Mouse (Mus musculus): ENCODE measurements around the gene Cdc42. TPM values are rescaled to one million over a fixed set of nuclear protein-coding genes. Genes with fewer than 3 reads are reported as not detected.

Cdc42 gene
- total and polyA plus RNA-seq, 3 experiments, result 21.0 to 569 (median 398) TPM

- TF ChIP-seq GATA1 (IDR thresholded peaks at IDR 0.05; ENCODE audit: borderline replicate concordance, low read length), result no peak
- no peak for TF ChIP-seq POLR2AphosphoS5 (IDR thresholded peaks at IDR 0.05; ENCODE audit: insufficient replicate concordance, low read depth, low read length)
- no peak for TF ChIP-seq TAL1 (conservative IDR thresholded peaks at IDR 0.05; ENCODE audit: low read depth, low read length)
- no peak for TF ChIP-seq GATA2 (IDR thresholded peaks at IDR 0.05; ENCODE audit: borderline replicate concordance, low read depth, low read length)
- no peak for TF ChIP-seq CTCF (IDR thresholded peaks at IDR 0.05; ENCODE audit: low read depth, low read length)
- H3K4me3 ChIP-seq (ENCODE audit: low read depth, low read length), result no peak overlapping the region
- no peaks in the 10 kb centered on the region for H3K4me1 ChIP-seq (ENCODE audit: insufficient read depth, low read depth, low read length)
- H3K27me3 ChIP-seq (ENCODE audit: insufficient read depth, low read length), result peaks cover 5% of the 10 kb centered on the region; the same call in 1 of the 2 replicates
- ATAC-seq (ENCODE audit: extremely low read depth, insufficient number of reproducible peaks, low FRiP score, poor library complexity, severe bottlenecking) (no peak), DNase-seq (ENCODE audit: low spot score) (no peak)
- H3K36me3 ChIP-seq (replicated peaks), result peaks cover under 1% of the 10 kb centered on the region
- H3K9me3 ChIP-seq (replicated peaks), result no peaks in the 10 kb centered on the region
Observed at GRCm38 (mm10) chr4:137294951-137295350, 62.6 kb downstream of the Cdc42 start.

GRCm38 (mm10) chr4:137294474-137294873, 63.0 kb downstream of the Cdc42 start:
- ATAC-seq (ENCODE audit: extremely low read depth, insufficient number of reproducible peaks, low FRiP score, poor library complexity, severe bottlenecking) (no peak), DNase-seq (ENCODE audit: low spot score) (no peak)
- TF ChIP-seq GATA1 (IDR thresholded peaks at IDR 0.05; ENCODE audit: borderline replicate concordance, low read length) (no peak), GATA2 (IDR thresholded peaks at IDR 0.05; ENCODE audit: borderline replicate concordance, low read depth, low read length) (no peak), TAL1 (conservative IDR thresholded peaks at IDR 0.05; ENCODE audit: low read depth, low read length) (no peak), CTCF (IDR thresholded peaks at IDR 0.05; ENCODE audit: low read depth, low read length) (no peak), POLR2AphosphoS5 (IDR thresholded peaks at IDR 0.05; ENCODE audit: insufficient replicate concordance, low read depth, low read length) (no peak)
- no peak overlapping the region for H3K4me3 ChIP-seq (ENCODE audit: low read depth, low read length)
- peaks cover 5% of the 10 kb centered on the region; the same call in 1 of the 2 replicates for H3K27me3 ChIP-seq (ENCODE audit: insufficient read depth, low read length)
- H3K4me1 ChIP-seq (ENCODE audit: insufficient read depth, low read depth, low read length), result no peaks in the 10 kb centered on the region
- no peaks in the 10 kb centered on the region for H3K9me3 ChIP-seq (replicated peaks)
- H3K36me3 ChIP-seq (replicated peaks), result no peaks in the 10 kb centered on the region

GRCm38 (mm10) chr4:137294032-137294431, 63.5 kb downstream of the Cdc42 start:
- ATAC-seq (ENCODE audit: extremely low read depth, insufficient number of reproducible peaks, low FRiP score, poor library complexity, severe bottlenecking), result no peak

GRCm38 (mm10) chr4:137292625-137293024, 64.9 kb downstream of the Cdc42 start:
- Histone ChIP-seq H3K9me3 (replicated peaks) (no peaks in the 10 kb centered on the region), H3K4me1 (ENCODE audit: insufficient read depth, low read depth, low read length) (no peaks in the 10 kb centered on the region), H3K36me3 (replicated peaks) (no peaks in the 10 kb centered on the region), H3K27me3 (ENCODE audit: insufficient read depth, low read length) (peaks cover 8% of the 10 kb centered on the region; the same call in 1 of the 2 replicates), H3K4me3 (ENCODE audit: low read depth, low read length) (no peak overlapping the region)
- no peak for ATAC-seq (ENCODE audit: extremely low read depth, insufficient number of reproducible peaks, low FRiP score, poor library complexity, severe bottlenecking)
- TF ChIP-seq GATA1 (IDR thresholded peaks at IDR 0.05; ENCODE audit: borderline replicate concordance, low read length), result no peak
- TF ChIP-seq POLR2AphosphoS5 (IDR thresholded peaks at IDR 0.05; ENCODE audit: insufficient replicate concordance, low read depth, low read length), result no peak
- no peak for TF ChIP-seq TAL1 (conservative IDR thresholded peaks at IDR 0.05; ENCODE audit: low read depth, low read length)
- no peak for TF ChIP-seq CTCF (IDR thresholded peaks at IDR 0.05; ENCODE audit: low read depth, low read length)
- no peak for TF ChIP-seq GATA2 (IDR thresholded peaks at IDR 0.05; ENCODE audit: borderline replicate concordance, low read depth, low read length)
- DNase-seq (ENCODE audit: low spot score), result no peak

More at GRCm38 (mm10) chr4:137294032-137294431, 63.5 kb downstream of the Cdc42 start:
- peaks cover 6% of the 10 kb centered on the region; the same call in 1 of the 2 replicates for H3K27me3 ChIP-seq (ENCODE audit: insufficient read depth, low read length)
- H3K36me3 ChIP-seq (replicated peaks), result no peaks in the 10 kb centered on the region
- no peak for DNase-seq (ENCODE audit: low spot score)
- H3K4me1 ChIP-seq (ENCODE audit: insufficient read depth, low read depth, low read length), result no peaks in the 10 kb centered on the region
- H3K4me3 ChIP-seq (ENCODE audit: low read depth, low read length), result no peak overlapping the region
- no peaks in the 10 kb centered on the region for H3K9me3 ChIP-seq (replicated peaks)
- TF ChIP-seq POLR2AphosphoS5 (IDR thresholded peaks at IDR 0.05; ENCODE audit: insufficient replicate concordance, low read depth, low read length) (no peak), CTCF (IDR thresholded peaks at IDR 0.05; ENCODE audit: low read depth, low read length) (no peak), GATA1 (IDR thresholded peaks at IDR 0.05; ENCODE audit: borderline replicate concordance, low read length) (no peak), GATA2 (IDR thresholded peaks at IDR 0.05; ENCODE audit: borderline replicate concordance, low read depth, low read length) (no peak), TAL1 (conservative IDR thresholded peaks at IDR 0.05; ENCODE audit: low read depth, low read length) (no peak)

GRCm38 (mm10) chr4:137290250-137290649, 67.3 kb downstream of the Cdc42 start:
- H3K27me3 ChIP-seq (ENCODE audit: insufficient read depth, low read length), result peaks cover 12% of the 10 kb centered on the region
- DNase-seq (ENCODE audit: low spot score) (no peak), ATAC-seq (ENCODE audit: extremely low read depth, insufficient number of reproducible peaks, low FRiP score, poor library complexity, severe bottlenecking) (no peak)
- H3K9me3 ChIP-seq (replicated peaks), result no peaks in the 10 kb centered on the region
- H3K4me3 ChIP-seq (ENCODE audit: low read depth, low read length), result no peak overlapping the region
- TF ChIP-seq GATA2 (IDR thresholded peaks at IDR 0.05; ENCODE audit: borderline replicate concordance, low read depth, low read length) (no peak), POLR2AphosphoS5 (IDR thresholded peaks at IDR 0.05; ENCODE audit: insufficient replicate concordance, low read depth, low read length) (no peak), TAL1 (conservative IDR thresholded peaks at IDR 0.05; ENCODE audit: low read depth, low read length) (no peak), CTCF (IDR thresholded peaks at IDR 0.05; ENCODE audit: low read depth, low read length) (no peak), GATA1 (IDR thresholded peaks at IDR 0.05; ENCODE audit: borderline replicate concordance, low read length) (no peak)
- no peaks in the 10 kb centered on the region for H3K4me1 ChIP-seq (ENCODE audit: insufficient read depth, low read depth, low read length)
- no peaks in the 10 kb centered on the region for H3K36me3 ChIP-seq (replicated peaks)

GRCm38 (mm10) chr4:137289701-137290100, 67.8 kb downstream of the Cdc42 start:
- no peak for ATAC-seq (ENCODE audit: extremely low read depth, insufficient number of reproducible peaks, low FRiP score, poor library complexity, severe bottlenecking)
- H3K27me3 ChIP-seq (ENCODE audit: insufficient read depth, low read length), result peaks cover 13% of the 10 kb centered on the region
- no peaks in the 10 kb centered on the region for H3K36me3 ChIP-seq (replicated peaks)
- H3K9me3 ChIP-seq (replicated peaks), result no peaks in the 10 kb centered on the region
- no peaks in the 10 kb centered on the region for H3K4me1 ChIP-seq (ENCODE audit: insufficient read depth, low read depth, low read length)
- TF ChIP-seq GATA1 (IDR thresholded peaks at IDR 0.05; ENCODE audit: borderline replicate concordance, low read length), result no peak
- TF ChIP-seq POLR2AphosphoS5 (IDR thresholded peaks at IDR 0.05; ENCODE audit: insufficient replicate concordance, low read depth, low read length), result no peak
- no peak for TF ChIP-seq CTCF (IDR thresholded peaks at IDR 0.05; ENCODE audit: low read depth, low read length)
- TF ChIP-seq GATA2 (IDR thresholded peaks at IDR 0.05; ENCODE audit: borderline replicate concordance, low read depth, low read length), result no peak
- no peak for TF ChIP-seq TAL1 (conservative IDR thresholded peaks at IDR 0.05; ENCODE audit: low read depth, low read length)
- no peak for DNase-seq (ENCODE audit: low spot score)
- no peak overlapping the region for H3K4me3 ChIP-seq (ENCODE audit: low read depth, low read length)
